Mouse (Mus musculus): Measurements from ENCODE around the gene Itga6. TPM values are rescaled to one million over a fixed set of nuclear protein-coding genes. Genes with fewer than 3 reads are reported as not detected.
"Not testable (repeated sequence)": the region's sequence is repeated elsewhere in the genome, so short reads cannot be mapped to it uniquely, and the experiment has no call there.

The Itga6 gene
- total RNA-seq, 2 experiments from 2014 or later = 13.1 to 21.8 TPM

GRCm38 (mm10) chr2:71827711-71828110, 82.3 kb downstream of the Itga6 start:
- TF ChIP-seq CTCF (IDR thresholded peaks at IDR 0.05) = no peak

GRCm38 (mm10) chr2:71828928-71829327, 83.5 kb downstream of the Itga6 start:
- Histone ChIP-seq H3K4me3 (no peak overlapping the region), H3K27ac (no peak overlapping the region)
- no peak for TF ChIP-seq CTCF (IDR thresholded peaks at IDR 0.05)
- DNase-seq = no peak
- intact Hi-C loops (cut with DNase I) = no loop called here

More at GRCm38 (mm10) chr2:71827711-71828110, 82.3 kb downstream of the Itga6 start:
- no peak for DNase-seq
- H3K27ac ChIP-seq = no peak overlapping the region
- no peak overlapping the region for H3K4me3 ChIP-seq
- intact Hi-C loops (cut with DNase I) = no loop called here

DNA sequence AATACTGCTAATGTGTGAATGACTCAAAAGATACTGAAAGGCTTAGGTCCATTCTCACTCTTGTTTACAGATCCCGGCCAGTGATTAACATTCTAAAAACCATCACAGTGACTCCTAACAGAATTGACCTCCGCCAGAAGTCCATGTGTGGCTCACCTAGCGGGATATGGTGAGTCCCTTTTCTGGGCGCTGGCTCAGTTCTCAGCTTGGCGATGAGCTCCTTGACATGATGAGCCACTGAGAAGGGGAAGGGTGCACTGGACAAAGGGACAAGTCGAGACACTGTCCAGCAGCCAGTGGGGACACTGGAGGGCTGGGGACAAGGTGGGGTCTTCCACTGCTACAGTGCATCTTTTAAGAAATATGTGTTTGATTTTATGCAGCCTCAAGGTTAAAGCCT, 88.2 kb downstream of the Itga6 start:
- H3K4me3 ChIP-seq = no peak overlapping the region
- intact Hi-C loops (cut with DNase I) = no loop called here
- no peak for TF ChIP-seq CTCF (IDR thresholded peaks at IDR 0.05)
- H3K27ac ChIP-seq = no peak overlapping the region
- DNase-seq = no peak

- intact Hi-C loops (cut with DNase I) = no loop called here
- no peak for DNase-seq
- TF ChIP-seq CTCF (IDR thresholded peaks at IDR 0.05) = no peak
- no peak overlapping the region for H3K4me3 ChIP-seq
- no peak overlapping the region for H3K27ac ChIP-seq
These were observed 89.0 kb downstream of the Itga6 start for GRCm38 (mm10) chr2:71834371-71834770.

DNA sequence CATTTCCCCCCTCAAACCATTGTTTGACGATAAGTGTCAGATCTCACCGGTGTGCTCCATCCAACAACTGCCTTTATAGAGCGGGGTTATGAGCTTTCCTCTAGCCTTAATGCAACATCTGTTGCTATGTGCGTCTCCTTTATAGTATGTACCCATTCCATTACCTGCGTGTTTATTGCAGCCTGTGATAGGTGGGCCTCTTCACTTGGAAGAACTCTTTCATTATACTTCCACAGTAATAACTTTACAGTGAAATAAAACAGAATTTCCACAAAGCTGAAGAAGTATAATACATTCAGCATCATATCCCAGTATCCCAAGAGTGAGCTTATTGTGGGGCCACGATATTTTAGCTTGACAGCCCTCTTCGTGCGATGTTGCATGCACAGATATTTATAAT, 90.1 kb downstream of the Itga6 start:
- Histone ChIP-seq H3K4me3 (no peak overlapping the region), H3K27ac (no peak overlapping the region)
- DNase-seq = no peak
- intact Hi-C loops (cut with DNase I) = no loop called here
- TF ChIP-seq CTCF (IDR thresholded peaks at IDR 0.05) = no peak

- Histone ChIP-seq H3K27ac (no peak overlapping the region), H3K4me3 (no peak overlapping the region)
- DNase-seq = no peak
- TF ChIP-seq CTCF (IDR thresholded peaks at IDR 0.05) = no peak
- intact Hi-C loops (cut with DNase I) = no loop called here
These were observed 90.8 kb downstream of the Itga6 start for GRCm38 (mm10) chr2:71836232-71836631.

DNA sequence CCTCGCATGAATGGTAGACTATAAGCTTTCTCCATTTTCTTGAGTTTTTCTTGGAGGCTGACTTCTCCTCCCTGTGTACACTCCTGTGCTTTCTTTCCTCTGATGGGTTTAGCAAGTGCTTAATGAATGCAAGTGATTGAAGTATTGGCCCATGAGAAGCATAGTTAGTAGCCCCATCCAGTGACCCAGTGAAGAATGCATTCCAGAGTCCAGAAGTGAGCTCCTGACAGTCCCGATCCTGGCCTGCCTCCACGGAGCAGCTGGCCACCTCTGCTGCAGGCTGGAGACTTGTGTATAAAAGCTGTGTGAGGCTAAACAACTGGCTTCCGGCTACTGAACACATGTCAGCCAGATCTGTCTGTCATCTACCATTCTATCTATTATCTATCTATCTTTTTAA, 91.8 kb downstream of the Itga6 start:
- H3K4me3 ChIP-seq = no peak overlapping the region
- intact Hi-C loops (cut with DNase I) = no loop called here
- DNase-seq = no peak
- H3K27ac ChIP-seq = no peak overlapping the region
- no peak for TF ChIP-seq CTCF (IDR thresholded peaks at IDR 0.05)

DNA sequence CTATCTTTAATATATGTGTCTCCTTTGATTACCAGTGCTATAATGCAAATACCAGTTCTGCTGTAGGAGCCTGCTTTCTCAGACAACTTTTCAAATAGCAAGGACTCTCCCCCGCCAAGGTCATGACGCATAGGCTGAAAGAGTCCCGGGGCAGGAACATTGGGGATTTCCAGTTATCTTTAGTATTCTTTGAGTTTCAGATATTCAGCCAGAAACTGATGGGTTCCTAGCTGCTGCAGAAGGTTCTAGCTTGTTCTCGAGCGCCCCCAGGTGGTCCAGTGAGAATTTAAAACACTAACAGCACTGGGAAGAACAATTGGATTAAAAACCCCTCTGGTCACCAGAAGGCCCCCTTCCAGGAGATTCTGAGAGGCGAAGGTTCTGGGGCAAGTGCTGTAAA, 92.4 kb downstream of the Itga6 start:
- H3K27ac ChIP-seq = no peak overlapping the region
- intact Hi-C loops (cut with DNase I) = no loop called here
- peak; percentile 68 for DNase-seq
- no peak overlapping the region for H3K4me3 ChIP-seq
- peak; percentile 71 for TF ChIP-seq CTCF (IDR thresholded peaks at IDR 0.05)

- H3K4me3 ChIP-seq = no peak overlapping the region
- DNase-seq = no peak
- TF ChIP-seq CTCF (IDR thresholded peaks at IDR 0.05) = no peak
- intact Hi-C loops (cut with DNase I) = no loop called here
- H3K27ac ChIP-seq = no peak overlapping the region
These were observed 97.9 kb downstream of the Itga6 start for GRCm38 (mm10) chr2:71843316-71843715.

GRCm38 (mm10) chr2:71844906-71845305, 99.5 kb downstream of the Itga6 start:
- TF ChIP-seq CTCF (IDR thresholded peaks at IDR 0.05) = no peak
- Histone ChIP-seq H3K27ac (no peak overlapping the region), H3K4me3 (no peak overlapping the region)
- DNase-seq = no peak
- intact Hi-C loops (cut with DNase I) = no loop called here

GRCm38 (mm10) chr2:71852161-71852560, 106.7 kb downstream of the Itga6 start:
- not testable (repeated sequence) for H3K4me3 ChIP-seq, H3K27ac ChIP-seq
- intact Hi-C loops (cut with DNase I) = loop anchor here (5.0 kb wide), 1 partner anchor 105 kb away; no protein-coding TSS in a partner anchor
- DNase-seq = peak; percentile 61
- TF ChIP-seq CTCF (IDR thresholded peaks at IDR 0.05) = peak; percentile 54

GRCm38 (mm10) chr2:71855076-71855475, 109.7 kb downstream of the Itga6 start:
- H3K27ac ChIP-seq = no peak overlapping the region
- no peak for DNase-seq
- no peak overlapping the region for H3K4me3 ChIP-seq
- intact Hi-C loops (cut with DNase I) = no loop called here
- no peak for TF ChIP-seq CTCF (IDR thresholded peaks at IDR 0.05)

GRCm38 (mm10) chr2:71863531-71864173, 118.2 kb downstream of the Itga6 start:
- no peak for DNase-seq
- TF ChIP-seq CTCF (IDR thresholded peaks at IDR 0.05) = no peak
- Histone ChIP-seq H3K4me3 (no peak overlapping the region), H3K27ac (no peak overlapping the region)
- intact Hi-C loops (cut with DNase I) = no loop called here

- intact Hi-C loops (cut with DNase I) = no loop called here
- TF ChIP-seq CTCF (IDR thresholded peaks at IDR 0.05) = no peak
- Histone ChIP-seq H3K4me3 (no peak overlapping the region), H3K27ac (no peak overlapping the region)
- no peak for DNase-seq
These were observed 119.6 kb downstream of the Itga6 start for GRCm38 (mm10) chr2:71865022-71865421.

Measured in gastrocnemius, adult 2 months (tissue).